In genomic region chr8:111742261-111743037, GRCm38 (mm10) we compare ENCODE assay signal across 8 mouse cellular contexts. TPM values are rescaled to one million over a fixed set of nuclear protein-coding genes. Genes with fewer than 3 reads are reported as not detected.
DNase-seq lines count a peak whose midpoint lies in the region; ATAC-seq and TF ChIP-seq lines count a peak whose summit lies in the region.

No protein-coding gene starts in this region.

- no peaks in the 10 kb centered on the region for H3K36me3 ChIP-seq in forebrain, embryonic 16.5 days (ENCODE audit: control insufficient read depth, insufficient read depth)
- H3K36me3 ChIP-seq in kidney, postnatal 0 days (ENCODE audit: insufficient read depth, low read length) = no peaks in the 10 kb centered on the region
- H3K36me3 ChIP-seq in midbrain, embryonic 12.5 days = no peaks in the 10 kb centered on the region

- peak overlapping the region; percentile 85 for H3K4me2 ChIP-seq in forebrain, embryonic 16.5 days (ENCODE audit: low read length)
- peak overlapping the region; percentile 57 for H3K4me2 ChIP-seq in kidney, postnatal 0 days (ENCODE audit: low read length)
- peak overlapping the region; percentile 75 for H3K4me2 ChIP-seq in midbrain, embryonic 12.5 days (replicated peaks)

- H3K27ac ChIP-seq in brown adipose tissue, adult 24 weeks (replicated peaks; ENCODE audit: low read depth, low read length) = peak overlapping the region; percentile 78
- peak overlapping the region; percentile 82 for H3K27ac ChIP-seq in forebrain, embryonic 16.5 days (ENCODE audit: low read length)
- peak overlapping the region; percentile 91 for H3K27ac ChIP-seq in kidney, postnatal 0 days
- H3K27ac ChIP-seq in midbrain, embryonic 12.5 days (replicated peaks) = peak overlapping the region; percentile 82

- H3K9ac ChIP-seq in forebrain, embryonic 16.5 days (replicated peaks; ENCODE audit: low read depth, low read length) = peak overlapping the region; percentile 91
- peak overlapping the region; percentile 91 for H3K9ac ChIP-seq in kidney, postnatal 0 days (ENCODE audit: low read depth, low read length)
- peak overlapping the region; percentile 96 for H3K9ac ChIP-seq in midbrain, embryonic 12.5 days (replicated peaks)

- no peaks in the 10 kb centered on the region for H3K27me3 ChIP-seq in forebrain, embryonic 16.5 days (replicated peaks; ENCODE audit: control insufficient read depth, insufficient read depth, low read length)
- H3K27me3 ChIP-seq in kidney, postnatal 0 days (ENCODE audit: insufficient read depth, low read length) = no peaks in the 10 kb centered on the region
- H3K27me3 ChIP-seq in midbrain, embryonic 12.5 days = peaks cover 10% of the 10 kb centered on the region; the same call in 1 of the 2 replicates

- peak; percentile 39; the same call in 1 of the 2 replicates for ATAC-seq in forebrain, embryonic 16.5 days
- 0 out of 2 replicates have a peak, but pooled peaks have one; percentile 15 for ATAC-seq in kidney, postnatal 0 days (replicated peaks; ENCODE audit: low FRiP score, low read depth)
- ATAC-seq in midbrain, embryonic 12.5 days (ENCODE audit: low FRiP score, low read depth) = no peak
- ATAC-seq in erythroid progenitor cell, adult 5-6 weeks (replicated peaks; ENCODE audit: low FRiP score, poor library complexity, severe bottlenecking) = no peak

- peak; percentile 57 to 84 for DNase-seq in layer of hippocampus, adult 18-20 months (ENCODE audit: low spot score in 2 of 2)
- no peak for DNase-seq in layer of hippocampus, postnatal 25 days (ENCODE audit: extremely low spot score in 1 of 2, low spot score in 1 of 2)
- DNase-seq in kidney, postnatal 0 days (ENCODE audit: low spot score) = no peak
- DNase-seq in gastrocnemius, adult 18-20 months (ENCODE audit: low spot score) = no peak

- peak overlapping the region; percentile 86 for H3K4me3 ChIP-seq in brown adipose tissue, adult 24 weeks (ENCODE audit: insufficient read depth, low read depth, low read length)
- H3K4me3 ChIP-seq in forebrain, embryonic 16.5 days (replicated peaks; ENCODE audit: low read length) = peak overlapping the region; percentile 90
- H3K4me3 ChIP-seq in kidney, postnatal 0 days (replicated peaks; ENCODE audit: low read depth, low read length) = peak overlapping the region; percentile 86
- peak overlapping the region; percentile 97 for H3K4me3 ChIP-seq in midbrain, embryonic 12.5 days

- peaks cover 55% of the 10 kb centered on the region for H3K4me1 ChIP-seq in brown adipose tissue, adult 24 weeks (ENCODE audit: control insufficient read depth, insufficient read depth, insufficient read length, low read length)
- peaks cover 62% of the 10 kb centered on the region for H3K4me1 ChIP-seq in forebrain, embryonic 16.5 days (replicated peaks; ENCODE audit: control insufficient read depth, insufficient read depth, low read length)
- peaks cover 72% of the 10 kb centered on the region for H3K4me1 ChIP-seq in kidney, postnatal 0 days (replicated peaks; ENCODE audit: insufficient read depth, low read length)
- peaks cover 75% of the 10 kb centered on the region for H3K4me1 ChIP-seq in midbrain, embryonic 12.5 days

- no peaks in the 10 kb centered on the region for H3K9me3 ChIP-seq in forebrain, embryonic 16.5 days (ENCODE audit: control insufficient read depth, low read length)
- no peaks in the 10 kb centered on the region for H3K9me3 ChIP-seq in kidney, postnatal 0 days (replicated peaks; ENCODE audit: low read length)
- no peaks in the 10 kb centered on the region for H3K9me3 ChIP-seq in midbrain, embryonic 12.5 days

- WGBS in forebrain, embryonic 16.5 days = 12% methylated on average over 11 of the region's 11 CpGs
- 17% methylated on average over 11 of the region's 11 CpGs for WGBS in kidney, postnatal 0 days
- whole genome bisulfite sequencing in midbrain, embryonic 12.5 days = 22% methylated on average over 11 of the region's 11 CpGs

- TF ChIP-seq CTCF in kidney, postnatal 0 days (IDR thresholded peaks at IDR 0.05; ENCODE audit: low read depth) = no peak

RNA-seq across cellular contexts. Expression of gene Bcar1, which starts 1.2 kb away (rescaled TPM):
- 10 to 100 TPM; 61.4 to 63.7 TPM for total RNA-seq in layer of hippocampus, adult 18-20 months (2021)
- total RNA-seq in layer of hippocampus, postnatal 25 days (2021) = 10 to 100 TPM; 66.2 to 66.8 TPM
- polyA plus RNA-seq in brown adipose tissue, adult 24 weeks (2012; ENCODE audit: insufficient read depth, insufficient read length, missing spikeins) = 6.5 and 8.7 TPM in 2 replicates
- polyA plus RNA-seq in forebrain, embryonic 16.5 days (2015; fragmentation: Nextera tagmentation; extraction: Ambion mirVana) = 45.9 and 52.5 TPM in 2 replicates
- polyA plus RNA-seq in kidney, postnatal 0 days (2015; fragmentation: Nextera tagmentation; extraction: Ambion mirVana) = 48.7 and 49.1 TPM in 2 replicates
- 52.4 and 53.8 TPM in 2 replicates for polyA plus RNA-seq in midbrain, embryonic 12.5 days (2016; fragmentation: Nextera tagmentation; extraction: Ambion mirVana)
- not detected in 2 replicates for total RNA-seq in erythroid progenitor cell, adult 5-6 weeks (2015; ENCODE audit: low replicate concordance)
- total RNA-seq in erythroid progenitor cell, adult 5-6 weeks (2017; ENCODE audit: low replicate concordance) = 0.64 TPM in 1 of 2 replicates, not detected in the other
- total RNA-seq in gastrocnemius, adult 18-20 months (2021) = 10 to 100 TPM; 10.6 to 10.8 TPM

RNA-seq across cellular contexts. Expression of gene Ctrb1, which starts 51.6 kb away (rescaled TPM):
- total RNA-seq in layer of hippocampus, adult 18-20 months (2021) = not detected
- total RNA-seq in layer of hippocampus, postnatal 25 days (2021) = not detected
- polyA plus RNA-seq in brown adipose tissue, adult 24 weeks (2012; ENCODE audit: insufficient read depth, insufficient read length, missing spikeins) = not detected in 2 replicates
- polyA plus RNA-seq in forebrain, embryonic 16.5 days (2015; fragmentation: Nextera tagmentation; extraction: Ambion mirVana) = not detected in 2 replicates
- not detected in 2 replicates for polyA plus RNA-seq in kidney, postnatal 0 days (2015; fragmentation: Nextera tagmentation; extraction: Ambion mirVana)
- polyA plus RNA-seq in midbrain, embryonic 12.5 days (2016; fragmentation: Nextera tagmentation; extraction: Ambion mirVana) = not detected in 2 replicates
- total RNA-seq in erythroid progenitor cell, adult 5-6 weeks (2015; ENCODE audit: low replicate concordance) = not detected in 2 replicates
- total RNA-seq in erythroid progenitor cell, adult 5-6 weeks (2017; ENCODE audit: low replicate concordance) = not detected in 2 replicates
- total RNA-seq in gastrocnemius, adult 18-20 months (2021) = under 1 TPM in 1 of 2 experiments, not detected in 1; 0.71 TPM

Comparison
In these comparisons a context has a peak if more than half of its experiments do, and no peak if none do; other contexts are left out.
1. DNase-seq: peak in layer of hippocampus, adult 18-20 months (2 of 2); none in layer of hippocampus, postnatal 25 days (0 of 2), kidney, postnatal 0 days (single experiment) and gastrocnemius, adult 18-20 months (single experiment).
2. ATAC-seq: peak in forebrain, embryonic 16.5 days (single experiment) and kidney, postnatal 0 days (single experiment); none in midbrain, embryonic 12.5 days (single experiment) and erythroid progenitor cell, adult 5-6 weeks (single experiment).
3. RNA of gene Bcar1, which starts 1.2 kb away (total RNA-seq): 66.2 to 66.8 TPM in layer of hippocampus, postnatal 25 days, 61.4 to 63.7 TPM in layer of hippocampus, adult 18-20 months and 10.6 to 10.8 TPM in gastrocnemius, adult 18-20 months; 0.64 TPM in erythroid progenitor cell, adult 5-6 weeks; every median in the first group is over 4 times any median in the second.
4. Peak in every context shown above with its lines, with median percentiles within 50 percentile points of each other: H3K27ac ChIP-seq, H3K4me3 ChIP-seq, H3K4me2 ChIP-seq and H3K9ac ChIP-seq.